Mouse (Mus musculus) midbrain, embryonic 13.5 days (tissue): ENCODE data around the gene Flnb. TPM values are rescaled to one million over a fixed set of nuclear protein-coding genes. Genes with fewer than 3 reads are reported as not detected.
A peak's percentile ranks its signal among the peaks of the same experiment; 100 is the strongest.

Source experiments
- ATAC-seq: fragments of 200-750 bp; cut with Nextera tagmentation; 2 replicates; pipeline ENCODE4 v1.8.0; 2017; ENCODE audit warnings: mild to moderate bottlenecking, moderate TSS enrichment, moderate library complexity
- H3K27ac ChIP-seq: fragments of 300-500 bp; sonication (generic); 2 replicates; pipeline ENCODE4 v1.5.1; 2015; ENCODE audit warnings: inconsistent platforms, mild to moderate bottlenecking, moderate library complexity
- H3K27me3 ChIP-seq: fragments of 300-500 bp; sonication (generic); 2 replicates; pipeline ENCODE4 v1.6.1; 2015; ENCODE audit warnings: mild to moderate bottlenecking, inconsistent platforms
- H3K36me3 ChIP-seq: fragments of 300-500 bp; sonication (generic); 2 replicates; pipeline ENCODE4 v1.6.1; 2015; ENCODE audit warnings: mild to moderate bottlenecking, inconsistent platforms
- H3K4me1 ChIP-seq: fragments of 300-500 bp; sonication (generic); replicated peaks from 2 replicates; pipeline ENCODE4 v1.6.1; 2015; ENCODE audit warnings: inconsistent platforms
- H3K4me2 ChIP-seq: fragments of 300-500 bp; sonication (generic); replicated peaks from 2 replicates; pipeline ENCODE4 v1.6.1; 2015; ENCODE audit warnings: moderate library complexity, mild to moderate bottlenecking, inconsistent platforms
- H3K4me3 ChIP-seq: fragments of 300-500 bp; sonication (generic); replicated peaks from 2 replicates; pipeline ENCODE4 v1.5.1; 2015; ENCODE audit warnings: mild to moderate bottlenecking, inconsistent platforms
- H3K9ac ChIP-seq: fragments of 300-500 bp; sonication (generic); replicated peaks from 2 replicates; pipeline ENCODE4 v1.6.1; 2015; ENCODE audit warnings: mild to moderate bottlenecking, inconsistent platforms
- H3K9me3 ChIP-seq: fragments of 300-500 bp; sonication (generic); 2 replicates; pipeline ENCODE4 v1.6.1; 2016; ENCODE audit warnings: mild to moderate bottlenecking, inconsistent platforms
- WGBS: fragments of 180-500 bp; shearing (Covaris S2); methylation state at CpG from one replicate; pipeline ENCODE4 v1.1.7; 2015; 5-methylcytosine and 5-hydroxymethylcytosine counted together
- polyA plus RNA-seq: library from polyadenylated mRNA; unstranded; fragments of >200 nt; fragmentation: Nextera tagmentation; extraction: Ambion mirVana; gene quantifications from 2 replicates; pipeline ENCODE4 v1.2.1, GENCODE M21; 2015

Gene Flnb
- polyA plus RNA-seq, 1 experiment from 2014 or later: 10.8 TPM

DNA sequence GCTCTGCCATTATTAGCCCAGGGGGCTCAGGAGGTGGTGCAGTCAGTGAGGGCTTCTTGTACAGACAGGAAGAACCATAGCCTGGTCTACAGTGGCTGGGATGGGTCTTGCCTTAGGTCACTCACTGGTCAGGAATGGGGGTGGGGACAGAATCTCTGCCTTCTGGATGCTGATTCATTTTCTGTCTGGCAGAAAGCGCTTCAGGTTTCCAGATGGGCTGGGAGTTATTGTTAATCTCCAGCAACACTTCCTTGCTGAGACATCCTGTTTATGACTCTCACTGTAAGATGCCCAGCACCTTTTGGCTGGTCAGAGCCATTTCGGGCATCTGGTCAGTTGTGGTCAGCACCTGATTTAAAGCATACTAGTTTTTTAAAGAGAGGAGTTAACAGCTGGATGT is 55.8 kb downstream of the Flnb start:
- Histone ChIP-seq H3K27me3 (no peaks in the 10 kb centered on the region), H3K27ac (no peak overlapping the region), H3K4me1 (no peaks in the 10 kb centered on the region), H3K36me3 (peaks cover 29% of the 10 kb centered on the region), H3K4me2 (no peak overlapping the region), H3K4me3 (no peak overlapping the region), H3K9me3 (no peaks in the 10 kb centered on the region), H3K9ac (no peak overlapping the region)
- 93% methylated on average over 2 of the region's 2 CpGs for WGBS
- no peak for ATAC-seq

DNA sequence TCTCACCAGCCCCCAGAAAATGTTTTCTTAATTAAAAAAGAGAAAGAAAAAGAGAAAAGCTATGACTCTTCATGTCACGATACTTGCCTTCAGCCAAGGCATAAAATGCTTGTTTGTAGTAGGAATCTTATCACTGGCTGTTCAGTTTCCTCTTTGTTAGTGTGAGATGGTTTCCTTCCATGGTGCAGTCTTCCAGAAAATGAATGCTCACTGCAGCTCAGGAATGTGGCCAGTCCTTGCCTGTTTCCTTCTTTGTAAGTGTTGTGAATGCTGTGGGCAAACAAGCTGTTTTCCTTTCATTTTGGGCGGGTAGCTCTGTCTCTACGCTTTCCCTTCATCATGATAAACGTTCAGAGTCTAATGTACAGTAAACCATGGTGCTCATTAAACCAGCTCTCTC is 56.7 kb downstream of the Flnb start:
- 83% methylated on average over 4 of the region's 4 CpGs for WGBS
- no peaks in the 10 kb centered on the region for H3K9me3 ChIP-seq

DNA sequence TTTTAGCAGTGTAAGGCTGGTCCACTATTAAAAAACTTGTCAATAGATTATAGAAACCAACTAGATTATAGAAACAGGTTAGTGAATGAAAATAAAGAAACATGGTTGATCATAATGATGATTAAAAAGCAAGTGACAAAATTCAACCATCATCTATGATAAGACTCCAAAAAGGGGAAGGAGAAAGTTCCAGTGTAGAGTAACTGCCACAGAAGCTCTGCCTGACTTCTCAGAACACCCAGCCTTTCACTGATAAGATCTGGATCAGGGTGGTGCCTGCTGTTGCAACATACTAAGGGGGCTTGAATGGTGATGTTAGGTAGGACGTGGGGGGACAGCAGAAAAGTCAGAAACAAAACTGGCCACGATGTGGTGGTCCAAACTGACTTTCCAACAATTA is 60.2 kb downstream of the Flnb start:
- H3K4me1 ChIP-seq: no peaks in the 10 kb centered on the region
- no peak for ATAC-seq
- no peak overlapping the region for H3K4me2 ChIP-seq
- H3K27ac ChIP-seq: no peak overlapping the region
- 93% methylated on average over 2 of the region's 2 CpGs for WGBS
- H3K9ac ChIP-seq: no peak overlapping the region
- no peaks in the 10 kb centered on the region for H3K27me3 ChIP-seq
- no peaks in the 10 kb centered on the region for H3K9me3 ChIP-seq
- peaks cover 25% of the 10 kb centered on the region for H3K36me3 ChIP-seq
- H3K4me3 ChIP-seq: no peak overlapping the region

More for the DNA sequence above, 56.7 kb downstream of the Flnb start:
- Histone ChIP-seq H3K27me3 (no peaks in the 10 kb centered on the region), H3K4me1 (no peaks in the 10 kb centered on the region), H3K4me2 (no peak overlapping the region), H3K9ac (no peak overlapping the region), H3K36me3 (peaks cover 24% of the 10 kb centered on the region), H3K4me3 (no peak overlapping the region), H3K27ac (no peak overlapping the region)
- ATAC-seq: no peak

DNA sequence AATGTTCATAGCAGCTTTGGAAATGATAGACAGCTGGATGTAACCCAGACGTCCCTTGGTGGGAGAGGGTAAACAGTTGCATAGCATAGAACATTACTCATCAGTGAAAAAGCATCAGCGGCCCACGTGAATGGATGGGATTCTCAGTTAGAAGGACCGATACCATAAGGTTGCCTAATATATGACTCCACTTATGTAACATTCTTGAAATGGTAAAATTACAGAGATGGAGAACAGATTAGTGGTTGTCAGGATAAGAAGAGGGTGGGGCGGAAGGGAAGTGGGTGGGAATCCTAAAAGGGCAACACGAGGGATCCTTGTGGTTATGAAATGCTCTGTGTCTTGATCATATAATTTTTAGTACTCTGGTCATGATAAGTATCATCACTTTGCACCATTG is 62.6 kb downstream of the Flnb start:
- whole genome bisulfite sequencing: 97% methylated on average over 6 of the region's 6 CpGs
- no peak for ATAC-seq
- Histone ChIP-seq H3K27me3 (no peaks in the 10 kb centered on the region), H3K36me3 (peaks cover 35% of the 10 kb centered on the region), H3K4me1 (no peaks in the 10 kb centered on the region), H3K4me2 (no peak overlapping the region), H3K9me3 (no peaks in the 10 kb centered on the region), H3K4me3 (no peak overlapping the region), H3K9ac (no peak overlapping the region), H3K27ac (no peak overlapping the region)

DNA sequence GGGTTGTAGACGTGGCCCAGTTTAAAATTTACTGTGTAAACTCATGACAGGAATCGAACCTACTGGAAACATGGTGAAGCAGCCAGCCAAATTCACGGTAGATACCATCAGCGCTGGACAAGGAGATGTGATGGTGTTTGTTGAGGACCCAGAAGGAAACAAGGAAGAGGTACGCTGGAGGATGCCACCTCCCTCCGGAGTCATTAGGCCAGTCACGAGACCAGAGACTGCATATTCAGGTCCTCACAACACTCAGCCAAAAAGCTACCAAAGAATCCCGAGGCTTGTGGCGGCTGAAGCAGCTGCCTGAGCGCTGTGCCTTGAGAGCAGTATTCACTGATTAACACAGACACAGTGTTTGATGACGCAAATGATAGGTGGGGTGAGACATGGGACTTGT is 63.8 kb downstream of the Flnb start:
- Histone ChIP-seq H3K27ac (no peak overlapping the region), H3K4me1 (no peaks in the 10 kb centered on the region), H3K9ac (no peak overlapping the region), H3K4me2 (no peak overlapping the region), H3K36me3 (peaks cover 42% of the 10 kb centered on the region), H3K4me3 (no peak overlapping the region), H3K27me3 (no peaks in the 10 kb centered on the region), H3K9me3 (no peaks in the 10 kb centered on the region)
- no peak for ATAC-seq
- WGBS: 97% methylated on average over 11 of the region's 11 CpGs

DNA sequence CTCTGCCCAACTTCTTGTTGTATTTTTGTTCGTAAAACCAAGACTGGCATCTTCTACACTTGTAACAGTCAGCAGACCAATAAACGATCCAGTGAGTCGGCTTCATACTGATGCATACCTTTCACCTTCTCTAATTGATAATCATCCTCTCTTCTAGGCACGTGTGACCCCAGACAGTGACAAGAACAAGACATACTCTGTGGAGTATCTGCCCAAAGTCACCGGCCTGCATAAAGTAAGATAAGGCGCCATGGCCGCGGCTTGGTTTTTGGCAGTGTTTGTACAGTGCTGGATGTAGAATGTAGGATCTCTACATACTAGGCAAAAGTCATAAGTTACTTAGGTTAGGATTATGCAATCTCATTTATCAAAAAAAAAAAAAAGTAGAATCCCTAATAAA is 64.3 kb downstream of the Flnb start:
- Histone ChIP-seq H3K4me3 (no peak overlapping the region), H3K4me2 (no peak overlapping the region), H3K27ac (no peak overlapping the region), H3K27me3 (no peaks in the 10 kb centered on the region), H3K36me3 (peaks cover 45% of the 10 kb centered on the region), H3K4me1 (no peaks in the 10 kb centered on the region), H3K9me3 (no peaks in the 10 kb centered on the region), H3K9ac (no peak overlapping the region)
- 94% methylated on average over 8 of the region's 8 CpGs for WGBS
- no peak for ATAC-seq

DNA sequence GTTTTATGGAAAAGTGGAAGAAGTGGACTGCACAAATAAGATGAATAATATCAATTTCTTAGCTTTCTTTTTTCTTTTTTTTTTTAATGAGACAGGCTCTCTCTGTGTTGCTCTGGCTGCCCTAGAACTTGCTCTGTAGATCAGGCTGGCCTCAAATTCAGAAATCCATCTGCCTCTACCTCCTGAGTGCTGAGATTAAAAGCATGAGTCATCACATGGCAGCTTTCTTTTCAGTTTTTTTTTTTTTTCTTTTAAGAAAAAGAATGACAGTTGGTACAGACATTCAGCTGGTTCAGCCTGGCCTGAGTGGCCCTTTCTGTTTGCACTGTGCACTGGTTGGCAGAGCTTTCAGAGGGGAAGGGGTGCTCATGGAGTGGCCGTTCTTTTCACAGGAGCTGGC is 66.4 kb downstream of the Flnb start:
- H3K27me3 ChIP-seq: no peaks in the 10 kb centered on the region
- H3K9me3 ChIP-seq: no peaks in the 10 kb centered on the region
- 80% methylated on average over 1 of the region's 1 CpGs for WGBS
- H3K4me3 ChIP-seq: no peak overlapping the region
- H3K36me3 ChIP-seq: peaks cover 49% of the 10 kb centered on the region
- no peak overlapping the region for H3K27ac ChIP-seq
- peaks cover 11% of the 10 kb centered on the region for H3K4me1 ChIP-seq
- no peak overlapping the region for H3K9ac ChIP-seq
- no peak for ATAC-seq
- H3K4me2 ChIP-seq: no peak overlapping the region

DNA sequence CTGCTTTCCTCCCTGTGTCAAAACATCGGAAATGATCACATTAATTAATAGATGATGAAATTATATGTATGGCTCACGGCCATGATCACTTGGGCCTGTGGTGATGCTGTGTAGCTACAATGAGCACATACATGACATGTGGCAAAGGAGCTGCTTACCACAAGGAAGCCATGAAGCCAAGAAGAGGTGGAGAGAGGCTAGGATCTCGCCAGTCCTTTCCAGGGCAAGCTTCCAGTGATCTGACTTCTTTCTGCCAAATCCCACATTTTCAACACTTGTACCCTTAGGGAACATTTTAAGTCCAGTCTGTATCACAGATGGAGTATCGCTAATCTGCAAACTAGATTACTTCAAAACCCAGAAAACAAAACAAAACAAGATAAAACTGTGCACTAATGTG is 67.1 kb downstream of the Flnb start:
- no peaks in the 10 kb centered on the region for H3K27me3 ChIP-seq
- ATAC-seq: no peak
- no peak overlapping the region for H3K9ac ChIP-seq
- peaks cover 49% of the 10 kb centered on the region for H3K36me3 ChIP-seq
- peaks cover 18% of the 10 kb centered on the region for H3K4me1 ChIP-seq
- WGBS: 90% methylated on average over 4 of the region's 4 CpGs
- H3K4me2 ChIP-seq: no peak overlapping the region
- no peaks in the 10 kb centered on the region for H3K9me3 ChIP-seq
- H3K27ac ChIP-seq: no peak overlapping the region
- H3K4me3 ChIP-seq: no peak overlapping the region

DNA sequence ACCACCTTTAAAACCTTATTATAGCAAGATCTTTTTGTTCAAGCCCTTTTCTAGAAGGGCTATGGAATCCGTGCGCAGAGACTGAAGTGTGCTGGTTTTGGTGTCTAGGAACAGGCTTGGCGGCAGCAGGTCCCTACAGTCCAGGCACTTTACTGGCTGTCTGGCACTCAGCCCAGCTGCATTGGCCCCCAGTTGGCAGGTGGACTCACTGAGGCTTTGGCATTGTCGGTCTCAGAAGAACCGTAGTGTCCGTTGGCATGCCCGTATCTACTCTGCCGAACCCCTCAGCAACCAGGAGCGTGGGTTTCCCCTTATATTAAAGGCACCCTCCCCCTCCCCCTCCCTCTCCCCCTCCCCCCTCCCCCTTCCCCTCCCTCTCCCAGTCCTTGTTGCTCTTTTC is 67.8 kb downstream of the Flnb start:
- Histone ChIP-seq H3K9me3 (no peaks in the 10 kb centered on the region), H3K36me3 (peaks cover 51% of the 10 kb centered on the region), H3K4me2 (no peak overlapping the region), H3K4me3 (no peak overlapping the region), H3K27ac (no peak overlapping the region), H3K27me3 (no peaks in the 10 kb centered on the region), H3K4me1 (peaks cover 20% of the 10 kb centered on the region), H3K9ac (no peak overlapping the region)
- WGBS: 81% methylated on average over 9 of the region's 9 CpGs
- no peak for ATAC-seq

DNA sequence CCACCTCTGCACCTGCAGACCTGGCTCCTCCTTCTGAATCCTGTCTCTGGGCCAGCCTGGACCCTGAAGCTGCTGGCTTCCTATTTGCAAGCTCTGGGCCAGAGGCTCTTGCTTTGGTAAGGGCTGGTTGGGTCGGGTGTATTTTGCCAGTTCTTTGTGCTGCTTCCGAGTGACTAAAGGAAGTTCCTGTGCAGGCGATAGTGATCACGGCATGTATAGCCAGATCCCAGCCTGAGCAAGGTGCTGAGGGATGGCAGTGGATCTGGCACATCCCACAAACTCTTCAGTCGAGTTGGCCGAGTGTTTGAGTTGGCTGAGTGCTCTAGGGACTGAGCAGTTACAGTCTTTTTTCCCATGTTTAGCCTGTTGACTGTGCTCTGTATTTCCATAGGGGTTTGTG is 68.3 kb downstream of the Flnb start:
- Histone ChIP-seq H3K9ac (no peak overlapping the region), H3K27me3 (no peaks in the 10 kb centered on the region), H3K4me2 (no peak overlapping the region), H3K4me3 (no peak overlapping the region), H3K9me3 (no peaks in the 10 kb centered on the region), H3K36me3 (peaks cover 55% of the 10 kb centered on the region), H3K4me1 (peaks cover 20% of the 10 kb centered on the region), H3K27ac (no peak overlapping the region)
- WGBS: 86% methylated on average over 6 of the region's 6 CpGs
- no peak for ATAC-seq

DNA sequence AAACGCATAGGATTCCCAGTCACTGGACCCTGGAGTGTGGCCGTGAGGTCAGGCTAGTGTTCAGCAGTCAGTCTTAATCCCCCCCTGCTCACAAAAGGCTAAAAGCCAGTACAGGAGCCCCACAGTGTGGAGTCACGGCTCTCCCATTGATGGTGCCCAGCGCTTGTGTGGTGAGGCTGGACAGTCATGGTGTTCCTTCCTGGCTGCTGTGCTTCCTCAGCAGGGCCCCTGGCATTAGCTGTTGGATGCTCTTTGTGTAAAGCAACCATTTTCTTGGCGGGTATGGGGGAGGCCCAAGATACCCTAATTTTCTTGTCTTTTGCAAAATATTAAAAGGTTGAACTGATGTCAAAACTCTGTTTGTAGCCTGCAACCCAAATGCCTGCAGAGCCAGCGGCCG is 69.4 kb downstream of the Flnb start:
- Histone ChIP-seq H3K4me1 (peaks cover 20% of the 10 kb centered on the region), H3K27ac (no peak overlapping the region), H3K4me3 (no peak overlapping the region), H3K36me3 (peaks cover 52% of the 10 kb centered on the region), H3K9ac (no peak overlapping the region), H3K27me3 (no peaks in the 10 kb centered on the region), H3K9me3 (no peaks in the 10 kb centered on the region), H3K4me2 (no peak overlapping the region)
- 45% methylated on average over 7 of the region's 7 CpGs for whole genome bisulfite sequencing
- no peak for ATAC-seq

DNA sequence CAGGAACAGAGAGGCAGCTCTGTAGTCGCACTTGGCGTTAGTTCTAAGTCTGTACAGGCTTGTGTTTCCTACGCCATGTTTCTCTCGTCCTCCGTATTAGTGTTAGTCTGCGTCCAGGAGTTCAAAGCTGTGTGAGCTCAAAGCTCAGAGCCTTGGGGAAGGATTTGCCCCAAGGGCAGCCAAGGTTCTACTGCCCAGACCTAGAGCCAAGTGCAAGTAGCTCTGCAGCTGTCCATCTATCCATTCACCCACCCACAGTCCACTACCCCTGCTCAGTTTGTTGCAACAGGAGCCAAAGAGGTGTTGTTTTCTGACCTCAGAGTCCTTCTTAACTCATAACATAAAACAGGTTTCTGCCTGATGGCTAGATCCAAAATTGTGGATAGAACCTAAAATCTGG is 70.5 kb downstream of the Flnb start:
- ATAC-seq: no peak
- Histone ChIP-seq H3K4me2 (no peak overlapping the region), H3K36me3 (peaks cover 56% of the 10 kb centered on the region), H3K9ac (no peak overlapping the region), H3K4me1 (peaks cover 20% of the 10 kb centered on the region), H3K27ac (peak overlapping the region; percentile 80), H3K4me3 (no peak overlapping the region), H3K9me3 (no peaks in the 10 kb centered on the region), H3K27me3 (no peaks in the 10 kb centered on the region)
- WGBS: 89% methylated on average over 6 of the region's 6 CpGs

DNA sequence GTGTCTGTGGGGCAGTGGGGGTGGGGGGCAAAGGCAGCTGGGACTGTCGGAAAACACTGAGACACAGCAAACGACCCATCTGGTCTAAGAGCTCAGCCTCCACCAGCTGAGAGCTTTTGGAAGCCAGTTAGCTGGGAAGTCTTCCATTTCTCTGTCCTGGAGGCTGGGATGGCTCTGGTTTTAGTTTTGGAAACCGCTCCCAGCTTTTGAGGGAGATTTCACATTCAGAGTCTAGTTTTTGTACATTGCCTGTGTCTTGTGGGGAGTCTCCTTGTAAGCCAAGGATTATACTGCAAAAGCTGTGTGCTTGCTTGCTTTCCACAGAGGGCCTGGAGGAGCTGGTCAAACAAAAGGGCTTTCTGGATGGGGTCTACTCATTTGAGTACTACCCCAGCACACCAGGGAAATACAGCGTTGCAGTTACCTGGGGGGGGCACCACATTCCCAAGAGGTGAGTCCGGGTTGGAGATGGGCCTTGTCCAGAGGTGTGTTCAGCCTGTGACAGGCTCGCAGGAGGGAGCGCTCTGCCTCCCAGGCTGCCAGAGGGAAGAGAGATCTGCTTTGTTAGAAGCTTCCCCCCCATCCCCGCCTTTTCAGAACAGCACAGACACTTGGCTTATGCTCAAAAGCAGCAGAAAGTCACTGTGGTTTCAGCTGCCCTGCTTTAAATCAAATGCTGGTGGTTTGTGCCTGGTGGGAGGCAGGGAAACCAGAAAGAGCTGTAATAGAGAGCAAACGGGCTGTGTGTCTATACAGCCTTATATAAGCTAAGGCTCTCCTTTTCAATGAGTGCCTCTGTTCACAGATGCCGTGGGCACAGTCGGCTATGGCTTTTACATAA is 71.3 kb downstream of the Flnb start:
- peaks cover 20% of the 10 kb centered on the region for H3K4me1 ChIP-seq
- H3K36me3 ChIP-seq: peaks cover 57% of the 10 kb centered on the region
- peak overlapping the region; percentile 17; the same call in 1 of the 2 replicates for H3K9ac ChIP-seq
- H3K4me3 ChIP-seq: no peak overlapping the region
- peak; percentile 78 for ATAC-seq
- H3K27me3 ChIP-seq: no peaks in the 10 kb centered on the region
- H3K9me3 ChIP-seq: no peaks in the 10 kb centered on the region
- peak overlapping the region; percentile 80 for H3K27ac ChIP-seq
- 52% methylated on average over 11 of the region's 11 CpGs for WGBS
- H3K4me2 ChIP-seq: no peak overlapping the region
